Mouse (Mus musculus) intestine, postnatal 0 days (tissue): ENCODE measurements around the gene Rpl19. TPM values are rescaled to one million over a fixed set of nuclear protein-coding genes. Genes with fewer than 3 reads are reported as not detected.

Experiments
- ATAC-seq: fragments of 200-750 bp; cut with Nextera tagmentation; 2 replicates; pipeline ENCODE4 v1.8.0; 2017; ENCODE audit warnings: mild to moderate bottlenecking, moderate TSS enrichment, moderate library complexity
- H3K27ac ChIP-seq: fragments of 300-500 bp; sonication (generic); 2 replicates; pipeline ENCODE4 v1.5.1; 2014; ENCODE audit warnings: mild to moderate bottlenecking, low read depth, low read length, moderate library complexity
- H3K27me3 ChIP-seq: fragments of 300-500 bp; sonication (generic); replicated peaks from 2 replicates; pipeline ENCODE4 v1.6.1; 2014; ENCODE audit warnings: low read length, mixed read lengths; ENCODE audit not compliant: control insufficient read depth, insufficient read depth
- H3K36me3 ChIP-seq: fragments of 300-500 bp; sonication (generic); 2 replicates; pipeline ENCODE4 v1.6.1; 2014; ENCODE audit warnings: mild to moderate bottlenecking, moderate library complexity; ENCODE audit not compliant: control insufficient read depth, insufficient read depth
- H3K4me1 ChIP-seq: fragments of 300-500 bp; sonication (generic); replicated peaks from 2 replicates; pipeline ENCODE4 v1.6.1; 2014; ENCODE audit warnings: antibody characterized with exemption, low read length, mixed read lengths; ENCODE audit not compliant: control insufficient read depth, insufficient read depth
- H3K4me2 ChIP-seq: fragments of 300-500 bp; sonication (generic); replicated peaks from 2 replicates; pipeline ENCODE4 v1.6.1; 2014; ENCODE audit warnings: low read depth, mild to moderate bottlenecking, moderate library complexity
- H3K4me3 ChIP-seq: fragments of 300-500 bp; sonication (generic); 2 replicates; pipeline ENCODE4 v1.5.1; 2014; ENCODE audit warnings: low read depth, low read length
- H3K9ac ChIP-seq: fragments of 300-500 bp; sonication (generic); 2 replicates; pipeline ENCODE4 v1.6.1; 2014; ENCODE audit warnings: mild to moderate bottlenecking, low read depth, low read length
- H3K9me3 ChIP-seq: fragments of 300-500 bp; sonication (generic); 2 replicates; pipeline ENCODE4 v1.6.1; 2016; ENCODE audit warnings: mixed run types; ENCODE audit not compliant: control insufficient read depth
- CTCF ChIP-seq: sonication (generic); IDR thresholded peaks from 2 replicates; pipeline ENCODE4 v1.5.1; 2016; ENCODE audit warnings: low read depth, mild to moderate bottlenecking, control low read depth, antibody characterized with exemption, moderate library complexity
- WGBS: fragments of 180-500 bp; shearing (Covaris S2); extraction: QIAGEN DNeasy Blood & Tissue Kit; methylation state at CpG from one replicate; pipeline ENCODE4 v1.1.7; 2014; 5-methylcytosine and 5-hydroxymethylcytosine counted together
- polyA plus RNA-seq: library from polyadenylated mRNA; unstranded; fragments of >200 nt; fragmentation: Nextera tagmentation; extraction: Ambion mirVana; gene quantifications from 2 replicates; pipeline ENCODE4 v1.2.1, GENCODE M21; 2015

The Rpl19 gene
- polyA plus RNA-seq, 1 experiment from 2014 or later: 699 TPM

GRCm38 (mm10) chr11:98024516-98024915 lies 2.0 kb upstream of the Rpl19 start:
- WGBS: 85% methylated on average over 3 of the region's 3 CpGs
- 0 out of 2 replicates have a peak, but pooled peaks cover 6% of the 10 kb centered on the region for H3K4me1 ChIP-seq
- H3K27me3 ChIP-seq: no peaks in the 10 kb centered on the region
- H3K4me2 ChIP-seq: no peak overlapping the region
- H3K9ac ChIP-seq: no peak overlapping the region
- no peaks in the 10 kb centered on the region for H3K9me3 ChIP-seq
- no peak for ATAC-seq
- H3K4me3 ChIP-seq: no peak overlapping the region
- no peak for TF ChIP-seq CTCF
- no peak overlapping the region for H3K27ac ChIP-seq
- peaks cover 10% of the 10 kb centered on the region for H3K36me3 ChIP-seq

- ATAC-seq: no peak
- no peak for TF ChIP-seq CTCF
- WGBS: 5% methylated on average over 15 of the region's 15 CpGs
These were observed 301 bp upstream of the Rpl19 start for GRCm38 (mm10) chr11:98026248-98026569.

DNA sequence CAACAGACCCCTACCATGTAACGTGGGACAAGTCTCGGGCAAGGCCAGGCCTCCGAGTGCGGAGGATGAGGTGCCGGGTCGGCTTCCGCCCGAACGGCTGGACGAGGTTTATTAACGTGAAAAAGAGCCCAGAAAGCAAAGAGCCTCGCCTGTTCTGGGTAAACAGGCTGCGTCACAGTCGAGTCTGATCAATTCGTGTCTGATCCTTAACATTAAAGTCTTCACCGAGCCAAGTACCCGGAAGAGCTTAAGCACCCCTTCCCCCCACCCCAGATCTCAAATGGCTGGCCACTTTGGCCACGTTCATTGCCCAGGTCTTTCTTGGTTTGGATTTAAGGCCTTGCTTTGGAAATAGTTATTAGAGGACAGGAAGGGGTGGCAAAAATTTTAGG lies 783 bp downstream of the Rpl19 start:
- TF ChIP-seq CTCF: no peak

More at GRCm38 (mm10) chr11:98026248-98026569, 301 bp upstream of the Rpl19 start:
- Histone ChIP-seq H3K27ac (peak overlapping the region; percentile 80), H3K9me3 (no peaks in the 10 kb centered on the region), H3K4me3 (peak overlapping the region; percentile 95), H3K4me1 (0 out of 2 replicates have a peak, but pooled peaks cover 6% of the 10 kb centered on the region), H3K36me3 (peaks cover 27% of the 10 kb centered on the region), H3K9ac (peak overlapping the region; percentile 98), H3K4me2 (peak overlapping the region; percentile 79), H3K27me3 (no peaks in the 10 kb centered on the region)

GRCm38 (mm10) chr11:98027785-98028184 lies 1.3 kb downstream of the Rpl19 start:
- no peak for TF ChIP-seq CTCF
- Histone ChIP-seq H3K9ac (peak overlapping the region; percentile 98; the same call in 1 of the 2 replicates), H3K27ac (no peak overlapping the region), H3K4me3 (peak overlapping the region; percentile 95), H3K4me1 (0 out of 2 replicates have a peak, but pooled peaks cover 6% of the 10 kb centered on the region), H3K36me3 (peaks cover 27% of the 10 kb centered on the region), H3K4me2 (peak overlapping the region; percentile 79), H3K9me3 (no peaks in the 10 kb centered on the region), H3K27me3 (no peaks in the 10 kb centered on the region)
- WGBS: 14% methylated on average over 7 of the region's 7 CpGs
- no peak for ATAC-seq

More for the DNA sequence above, 783 bp downstream of the Rpl19 start:
- WGBS: 0% methylated on average over 18 of the region's 18 CpGs
- peak overlapping the region; percentile 80 for H3K27ac ChIP-seq
- H3K9ac ChIP-seq: peak overlapping the region; percentile 98
- H3K4me2 ChIP-seq: peak overlapping the region; percentile 79
- peaks cover 27% of the 10 kb centered on the region for H3K36me3 ChIP-seq
- 0 out of 2 replicates have a peak, but pooled peaks cover 6% of the 10 kb centered on the region for H3K4me1 ChIP-seq
- H3K4me3 ChIP-seq: peak overlapping the region; percentile 95
- no peak for ATAC-seq
- H3K9me3 ChIP-seq: no peaks in the 10 kb centered on the region
- H3K27me3 ChIP-seq: no peaks in the 10 kb centered on the region

DNA sequence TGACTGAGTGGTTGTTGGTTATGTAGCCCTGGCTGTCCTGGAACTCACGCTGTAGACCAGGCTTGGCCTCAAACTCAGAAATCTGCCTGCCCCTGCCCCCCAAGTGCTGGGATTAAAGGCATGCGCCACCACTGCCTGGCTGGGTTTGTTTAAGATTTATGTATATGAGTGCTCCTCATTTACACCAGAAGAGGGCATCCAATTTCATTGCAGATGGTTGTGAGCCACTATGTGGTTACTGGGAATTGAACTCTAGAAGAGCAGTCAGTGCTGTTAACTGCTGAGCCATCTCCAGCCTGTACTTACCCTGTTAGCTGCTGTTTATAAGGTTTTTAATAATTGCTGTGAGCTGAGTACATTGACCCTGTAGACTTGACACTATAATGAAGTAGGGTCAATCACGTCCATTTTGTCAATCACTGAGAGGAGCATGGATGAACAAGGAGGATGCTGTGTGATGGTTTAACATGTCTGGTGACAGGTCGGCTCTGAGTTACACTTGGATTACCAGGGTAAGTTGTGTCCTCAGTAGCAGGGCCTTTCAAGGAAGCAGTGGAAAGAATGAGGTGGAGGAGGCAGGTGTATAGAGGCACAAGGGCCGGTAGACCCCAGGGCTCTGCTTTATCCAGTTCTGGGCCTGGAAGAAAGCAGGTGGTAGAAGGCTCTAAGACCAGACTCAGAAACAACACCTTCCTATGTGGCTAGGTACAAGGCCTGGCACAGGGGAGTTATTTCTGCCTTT lies 4.4 kb downstream of the Rpl19 start:
- H3K9ac ChIP-seq: no peak overlapping the region
- no peak overlapping the region for H3K4me2 ChIP-seq
- H3K27ac ChIP-seq: no peak overlapping the region
- peaks cover 4% of the 10 kb centered on the region; the same call in 1 of the 2 replicates for H3K27me3 ChIP-seq
- 0 out of 2 replicates have a peak, but pooled peaks cover 4% of the 10 kb centered on the region for H3K4me1 ChIP-seq
- WGBS: 50% methylated on average over 5 of the region's 5 CpGs
- H3K9me3 ChIP-seq: no peaks in the 10 kb centered on the region
- TF ChIP-seq CTCF: peak; percentile 50
- no peak overlapping the region for H3K4me3 ChIP-seq
- H3K36me3 ChIP-seq: peaks cover 27% of the 10 kb centered on the region
- no peak for ATAC-seq

DNA sequence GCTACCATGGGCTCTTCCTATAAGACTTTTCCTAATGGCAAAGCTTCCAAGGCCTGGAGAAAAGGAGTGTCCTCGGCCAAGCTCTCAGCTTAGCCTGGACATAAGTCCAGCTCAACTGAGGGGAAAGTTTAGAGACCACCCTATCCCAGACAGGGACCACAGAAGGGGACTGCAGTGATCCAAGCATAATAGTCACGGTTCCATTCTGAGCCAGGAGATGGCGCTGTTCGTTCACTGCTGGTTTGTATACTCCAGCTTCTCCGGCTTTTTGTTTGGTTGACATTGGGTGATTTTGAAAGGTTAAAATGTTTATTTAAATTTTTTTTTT lies 4.9 kb downstream of the Rpl19 start:
- no peak for ATAC-seq
- Histone ChIP-seq H3K4me3 (no peak overlapping the region), H3K27ac (no peak overlapping the region), H3K36me3 (peaks cover 27% of the 10 kb centered on the region), H3K4me2 (no peak overlapping the region), H3K27me3 (peaks cover 9% of the 10 kb centered on the region), H3K4me1 (no peaks in the 10 kb centered on the region), H3K9ac (no peak overlapping the region), H3K9me3 (no peaks in the 10 kb centered on the region)
- TF ChIP-seq CTCF: peak; percentile 91
- 8% methylated on average over 5 of the region's 5 CpGs for WGBS
